Mouse (Mus musculus) ES-Bruce4 (cell line): ENCODE data around the gene Tbc1d2b.

Experiments
- CTCF ChIP-seq: IDR thresholded peaks from one replicate; pipeline ENCODE4 v1.8.1; 2011; ENCODE audit warnings: low read depth, low read length
- POLR2A ChIP-seq: IDR thresholded peaks from one replicate; pipeline ENCODE4 v1.8.1; 2011; ENCODE audit warnings: low read length; ENCODE audit not compliant: insufficient read depth

DNA sequence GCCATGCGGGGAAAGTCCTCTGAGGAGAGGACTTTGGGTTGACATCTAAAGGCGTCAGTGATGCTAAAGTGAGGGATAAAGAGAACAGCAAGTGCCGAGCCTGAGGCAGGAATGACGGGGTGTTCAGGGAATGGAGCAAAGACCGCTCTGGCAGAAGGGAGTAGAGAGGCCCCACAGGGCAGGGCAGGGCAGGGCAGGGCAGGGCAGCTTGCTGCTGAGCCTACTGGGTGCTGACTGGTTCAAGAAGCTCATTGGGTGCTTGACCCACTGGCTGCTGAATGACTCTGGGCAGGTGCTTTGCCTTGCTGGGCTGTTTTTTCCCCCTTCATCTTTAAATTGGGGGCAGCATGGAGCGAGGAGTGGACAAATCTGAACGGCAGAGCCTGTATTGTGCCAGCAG lies 74.3 kb downstream of the Tbc1d2b start:
- TF ChIP-seq POLR2A: no peak
- TF ChIP-seq CTCF: no peak
